Comparison of ENCODE assay signal across 17 mouse cellular contexts in the genomic region with DNA sequence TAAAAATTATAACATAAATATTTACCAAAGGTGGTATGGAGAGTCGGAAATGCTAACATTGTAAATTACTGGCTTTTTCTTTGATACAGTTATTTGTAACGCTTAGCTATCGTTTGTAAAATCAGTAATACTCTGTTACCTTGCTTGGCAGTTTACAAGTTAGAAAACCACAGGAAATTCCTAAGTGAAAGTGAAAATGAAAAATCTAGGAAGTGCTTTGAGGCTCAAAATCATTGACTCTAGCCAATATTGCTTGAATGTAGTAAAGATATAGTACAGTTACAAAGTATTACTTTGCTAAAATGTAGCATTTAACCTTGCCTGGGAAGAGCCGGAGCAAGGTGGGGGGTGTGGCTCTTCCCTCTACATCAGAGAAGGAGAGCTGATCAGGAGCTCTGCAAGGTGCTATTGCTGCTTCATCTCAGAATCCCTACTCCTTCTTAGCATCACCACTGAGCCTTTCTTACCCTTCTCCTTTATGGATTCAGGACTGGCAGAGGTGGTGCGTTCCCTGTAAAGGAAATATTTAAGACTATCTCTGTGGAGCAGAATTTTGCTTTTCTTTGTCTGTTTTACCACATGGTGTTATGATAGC. TPM values are rescaled to one million over a fixed set of nuclear protein-coding genes. Genes with fewer than 3 reads are reported as not detected.
"Had no signal": no experiment of that assay in that cellular context is flagged by ENCODE, and none has a peak within 500 bp of the region (broad histone marks: within the 10 kb centered on the region; RNA-seq: fewer than 3 reads in every experiment).

No protein-coding gene starts in this region.

- H3K4me3 ChIP-seq: layer of hippocampus, adult 2 months; liver, embryonic 15.5 days; neural tube, embryonic 13.5 days had no signal

- ATAC-seq: lung, postnatal 0 days had no signal

- DNase-seq: kidney, postnatal 10 days; kidney, postnatal 4 days; left cerebral cortex, postnatal 4 days; lung, adult 2 months; lung, postnatal 36 days; midbrain, embryonic 14.5 days; retina, postnatal 1 day; right cerebral cortex, postnatal 4 days; spleen, adult 18-20 months; thymus, adult 2 months; thymus, postnatal 36 days had no signal

- H3K9me3 ChIP-seq: liver, embryonic 15.5 days; neural tube, embryonic 13.5 days had no signal

- H3K9ac ChIP-seq: liver, embryonic 15.5 days; neural tube, embryonic 13.5 days had no signal

- H3K36me3 ChIP-seq: liver, embryonic 15.5 days; neural tube, embryonic 13.5 days had no signal

- H3K27ac ChIP-seq: layer of hippocampus, adult 2 months; liver, embryonic 15.5 days; neural tube, embryonic 13.5 days had no signal

- H3K4me1 ChIP-seq: liver, embryonic 15.5 days; neural tube, embryonic 13.5 days had no signal

- H3K4me2 ChIP-seq: liver, embryonic 11.5 days; liver, embryonic 15.5 days; neural tube, embryonic 13.5 days had no signal

- H3K27me3 ChIP-seq: liver, embryonic 15.5 days; neural tube, embryonic 13.5 days had no signal

RNA-seq across cellular contexts. Expression of a gene that starts 58.5 kb away (rescaled TPM):
- total RNA-seq: monocyte, adult 5-6 weeks had no signal
- polyA plus RNA-seq: liver, embryonic 15.5 days had no signal
